Mouse (Mus musculus): ENCODE measurements at regions not wholly inside any gene's neighbourhood (a gene's known extent, or its start where the extent isn't known, plus 50 kb on each side); places are given as distances from the start of the nearest gene placed in this dataset.
A peak's percentile ranks its signal among the peaks of the same experiment; 100 is the strongest.

GRCm38 (mm10) chr7:70640574-70640973 is 274.0 kb upstream of the Nr2f2 start:
- H3K9ac ChIP-seq, result no peak overlapping the region
- 77% methylated on average over 11 of the region's 11 CpGs for WGBS
- H3K4me2 ChIP-seq, result no peak overlapping the region
- no peaks in the 10 kb centered on the region for H3K9me3 ChIP-seq
- H3K27ac ChIP-seq, result no peak overlapping the region
- no peak overlapping the region for H3K4me3 ChIP-seq
- peaks cover 51% of the 10 kb centered on the region for H3K27me3 ChIP-seq
- no peak for ATAC-seq (ENCODE audit: insufficient number of reproducible peaks, insufficient read depth, low FRiP score, low TSS enrichment, low read depth)
- H3K36me3 ChIP-seq, result no peaks in the 10 kb centered on the region
- peaks cover 10% of the 10 kb centered on the region for H3K4me1 ChIP-seq

GRCm38 (mm10) chr7:70638161-70638560 is 271.6 kb upstream of the Nr2f2 start:
- ATAC-seq (ENCODE audit: insufficient number of reproducible peaks, insufficient read depth, low FRiP score, low TSS enrichment, low read depth), result no peak
- no peak overlapping the region for H3K9ac ChIP-seq
- peaks cover 13% of the 10 kb centered on the region for H3K4me1 ChIP-seq
- 78% methylated on average over 2 of the region's 2 CpGs for WGBS
- H3K27ac ChIP-seq, result no peak overlapping the region
- no peaks in the 10 kb centered on the region for H3K36me3 ChIP-seq
- no peak overlapping the region for H3K4me2 ChIP-seq
- peaks cover 53% of the 10 kb centered on the region for H3K27me3 ChIP-seq
- H3K9me3 ChIP-seq, result no peaks in the 10 kb centered on the region
- no peak overlapping the region for H3K4me3 ChIP-seq

- Histone ChIP-seq H3K36me3 (no peaks in the 10 kb centered on the region), H3K9ac (no peak overlapping the region), H3K9me3 (no peaks in the 10 kb centered on the region), H3K4me2 (peak overlapping the region; percentile 47), H3K27me3 (peaks cover 68% of the 10 kb centered on the region), H3K4me3 (no peak overlapping the region), H3K4me1 (peaks cover 13% of the 10 kb centered on the region), H3K27ac (no peak overlapping the region)
- no peak for ATAC-seq (ENCODE audit: insufficient number of reproducible peaks, insufficient read depth, low FRiP score, low TSS enrichment, low read depth)
- 16% methylated on average over 11 of the region's 11 CpGs for WGBS
Observed at GRCm38 (mm10) chr7:70634016-70634415, 267.5 kb upstream of the Nr2f2 start.

- peaks cover 13% of the 10 kb centered on the region for H3K4me1 ChIP-seq
- no peaks in the 10 kb centered on the region for H3K9me3 ChIP-seq
- no peak overlapping the region for H3K9ac ChIP-seq
- no peak overlapping the region for H3K4me3 ChIP-seq
- H3K4me2 ChIP-seq, result peak overlapping the region; percentile 47
- no peak for ATAC-seq (ENCODE audit: insufficient number of reproducible peaks, insufficient read depth, low FRiP score, low TSS enrichment, low read depth)
- no peaks in the 10 kb centered on the region for H3K36me3 ChIP-seq
- peaks cover 67% of the 10 kb centered on the region for H3K27me3 ChIP-seq
- no peak overlapping the region for H3K27ac ChIP-seq
- WGBS, result 23% methylated on average over 11 of the region's 11 CpGs
Observed at GRCm38 (mm10) chr7:70633577-70633976, 267.0 kb upstream of the Nr2f2 start.

GRCm38 (mm10) chr7:70625643-70626231 is 259.2 kb upstream of the Nr2f2 start:
- peaks cover 54% of the 10 kb centered on the region for H3K27me3 ChIP-seq
- no peaks in the 10 kb centered on the region for H3K9me3 ChIP-seq
- H3K27ac ChIP-seq, result peak overlapping the region; percentile 44; the same call in 1 of the 2 replicates
- peaks cover 22% of the 10 kb centered on the region for H3K4me1 ChIP-seq
- 0 out of 2 replicates have a peak, but pooled peaks have one; percentile 56 for ATAC-seq (ENCODE audit: insufficient number of reproducible peaks, insufficient read depth, low FRiP score, low TSS enrichment, low read depth)
- 7% methylated on average over 10 of the region's 10 CpGs for WGBS
- H3K36me3 ChIP-seq, result no peaks in the 10 kb centered on the region
- peak overlapping the region; percentile 29 for H3K4me3 ChIP-seq
- H3K4me2 ChIP-seq, result peak overlapping the region; percentile 61
- H3K9ac ChIP-seq, result 0 out of 2 replicates have a peak overlapping the region, but pooled peaks have one; percentile 32

- Histone ChIP-seq H3K36me3 (no peaks in the 10 kb centered on the region), H3K27ac (peak overlapping the region; percentile 34; the same call in 1 of the 2 replicates), H3K4me3 (peak overlapping the region; percentile 29), H3K4me1 (peaks cover 22% of the 10 kb centered on the region), H3K27me3 (peaks cover 49% of the 10 kb centered on the region), H3K9me3 (no peaks in the 10 kb centered on the region), H3K9ac (peak overlapping the region; percentile 32; the same call in 1 of the 2 replicates), H3K4me2 (peak overlapping the region; percentile 61)
- 2% methylated on average over 30 of the region's 30 CpGs for WGBS
- peak; percentile 81 for ATAC-seq (ENCODE audit: insufficient number of reproducible peaks, insufficient read depth, low FRiP score, low TSS enrichment, low read depth)
Observed at GRCm38 (mm10) chr7:70624727-70625642, 258.4 kb upstream of the Nr2f2 start.

GRCm38 (mm10) chr7:70624031-70624726 is 257.6 kb upstream of the Nr2f2 start:
- peak overlapping the region; percentile 61 for H3K4me2 ChIP-seq
- 7% methylated on average over 16 of the region's 16 CpGs for WGBS
- no peak for ATAC-seq (ENCODE audit: insufficient number of reproducible peaks, insufficient read depth, low FRiP score, low TSS enrichment, low read depth)
- no peak overlapping the region for H3K9ac ChIP-seq
- no peaks in the 10 kb centered on the region for H3K36me3 ChIP-seq
- no peaks in the 10 kb centered on the region for H3K9me3 ChIP-seq
- H3K27me3 ChIP-seq, result peaks cover 45% of the 10 kb centered on the region
- peaks cover 22% of the 10 kb centered on the region for H3K4me1 ChIP-seq
- 0 out of 2 replicates have a peak overlapping the region, but pooled peaks have one; percentile 29 for H3K4me3 ChIP-seq
- peak overlapping the region; percentile 34; the same call in 1 of the 2 replicates for H3K27ac ChIP-seq

- no peak overlapping the region for H3K27ac ChIP-seq
- peaks cover 5% of the 10 kb centered on the region for H3K4me1 ChIP-seq
- no peak overlapping the region for H3K4me2 ChIP-seq
- WGBS, result 86% methylated on average over 7 of the region's 7 CpGs
- no peak overlapping the region for H3K4me3 ChIP-seq
- ATAC-seq (ENCODE audit: insufficient number of reproducible peaks, insufficient read depth, low FRiP score, low TSS enrichment, low read depth), result no peak
- H3K27me3 ChIP-seq, result peaks cover 8% of the 10 kb centered on the region; the same call in 1 of the 2 replicates
- H3K9ac ChIP-seq, result no peak overlapping the region
- no peaks in the 10 kb centered on the region for H3K9me3 ChIP-seq
- no peaks in the 10 kb centered on the region for H3K36me3 ChIP-seq
Observed at GRCm38 (mm10) chr7:70619400-70619799, 252.9 kb upstream of the Nr2f2 start.

GRCm38 (mm10) chr7:70618270-70618669 is 251.7 kb upstream of the Nr2f2 start:
- Histone ChIP-seq H3K9ac (no peak overlapping the region), H3K4me3 (no peak overlapping the region), H3K27ac (no peak overlapping the region), H3K36me3 (no peaks in the 10 kb centered on the region), H3K4me1 (no peaks in the 10 kb centered on the region), H3K4me2 (no peak overlapping the region), H3K27me3 (0 out of 2 replicates have a peak, but pooled peaks cover 3% of the 10 kb centered on the region), H3K9me3 (no peaks in the 10 kb centered on the region)
- ATAC-seq (ENCODE audit: insufficient number of reproducible peaks, insufficient read depth, low FRiP score, low TSS enrichment, low read depth), result no peak
- 66% methylated on average over 5 of the region's 5 CpGs for WGBS

GRCm38 (mm10) chr7:70606511-70606910 is 240.0 kb upstream of the Nr2f2 start:
- H3K4me3 ChIP-seq, result no peak overlapping the region
- H3K4me1 ChIP-seq, result no peaks in the 10 kb centered on the region
- no peaks in the 10 kb centered on the region for H3K27me3 ChIP-seq
- ATAC-seq (ENCODE audit: insufficient number of reproducible peaks, insufficient read depth, low FRiP score, low TSS enrichment, low read depth), result no peak
- no peak overlapping the region for H3K4me2 ChIP-seq
- WGBS, result 85% methylated on average over 7 of the region's 7 CpGs
- no peak overlapping the region for H3K27ac ChIP-seq
- H3K9ac ChIP-seq, result no peak overlapping the region
- no peaks in the 10 kb centered on the region for H3K9me3 ChIP-seq
- H3K36me3 ChIP-seq, result no peaks in the 10 kb centered on the region

GRCm38 (mm10) chr7:70604471-70605174 is 238.1 kb upstream of the Nr2f2 start:
- no peaks in the 10 kb centered on the region for H3K27me3 ChIP-seq
- H3K9me3 ChIP-seq, result no peaks in the 10 kb centered on the region
- WGBS, result 91% methylated on average over 5 of the region's 5 CpGs
- H3K27ac ChIP-seq, result no peak overlapping the region
- no peak for ATAC-seq (ENCODE audit: insufficient number of reproducible peaks, insufficient read depth, low FRiP score, low TSS enrichment, low read depth)
- H3K9ac ChIP-seq, result no peak overlapping the region
- no peaks in the 10 kb centered on the region for H3K4me1 ChIP-seq
- H3K36me3 ChIP-seq, result no peaks in the 10 kb centered on the region
- no peak overlapping the region for H3K4me3 ChIP-seq
- no peak overlapping the region for H3K4me2 ChIP-seq
